Mouse (Mus musculus) forebrain, embryonic 10.5 days (tissue): ENCODE data around the gene Fkbp3. TPM values are rescaled to one million over a fixed set of nuclear protein-coding genes. Genes with fewer than 3 reads are reported as not detected.

Source experiments
- DNase-seq: peaks from one replicate; pipeline ENCODE4 v3.0.0-alpha.2; 2017; ENCODE audit warnings: low spot score; ENCODE audit errors: extremely low spot score
- H3K27ac ChIP-seq: fragments of 300-500 bp; sonication (generic); 2 replicates; pipeline ENCODE4 v1.5.1; 2016; ENCODE audit warnings: mild to moderate bottlenecking
- H3K27me3 ChIP-seq: fragments of 300-500 bp; sonication (generic); 2 replicates; pipeline ENCODE4 v1.6.1; 2016; ENCODE audit warnings: mild to moderate bottlenecking; ENCODE audit not compliant: poor library complexity, severe bottlenecking
- H3K36me3 ChIP-seq: fragments of 300-500 bp; sonication (generic); replicated peaks from 2 replicates; pipeline ENCODE4 v1.6.1; 2016; ENCODE audit warnings: mild to moderate bottlenecking, moderate library complexity
- H3K4me1 ChIP-seq: fragments of 300-500 bp; sonication (generic); 2 replicates; pipeline ENCODE4 v1.6.1; 2016
- H3K4me3 ChIP-seq: fragments of 300-500 bp; sonication (generic); 2 replicates; pipeline ENCODE4 v1.5.1; 2016; ENCODE audit warnings: mild to moderate bottlenecking, moderate library complexity
- H3K9me3 ChIP-seq: fragments of 300-500 bp; sonication (generic); 2 replicates; pipeline ENCODE4 v1.6.1; 2016; ENCODE audit warnings: mild to moderate bottlenecking, moderate library complexity
- whole genome bisulfite sequencing: fragments of 180-500 bp; shearing (Covaris S2); methylation state at CpG from one replicate; pipeline ENCODE4 v1.1.7; 2016; 5-methylcytosine and 5-hydroxymethylcytosine counted together
- polyA plus RNA-seq: library from polyadenylated mRNA; unstranded; fragments of >200 nt; fragmentation: Nextera tagmentation; extraction: Ambion mirVana; gene quantifications from 2 replicates; pipeline ENCODE4 v1.2.1, GENCODE M21; 2016

The Fkbp3 gene
- polyA plus RNA-seq, 1 experiment from 2014 or later, result 764 TPM

- no peak for DNase-seq
- peaks cover 39% of the 10 kb centered on the region for H3K4me1 ChIP-seq
- peaks cover 41% of the 10 kb centered on the region for H3K36me3 ChIP-seq
- H3K27ac ChIP-seq, result peak overlapping the region; percentile 98
- WGBS, result 4% methylated on average over 21 of the region's 21 CpGs
- H3K9me3 ChIP-seq, result no peaks in the 10 kb centered on the region
- no peaks in the 10 kb centered on the region for H3K27me3 ChIP-seq
- H3K4me3 ChIP-seq, result peak overlapping the region; percentile 85
These were observed 746 bp downstream of the Fkbp3 start for GRCm38 (mm10) chr12:65072911-65073610.

- H3K4me1 ChIP-seq, result peaks cover 13% of the 10 kb centered on the region
- H3K36me3 ChIP-seq, result peaks cover 82% of the 10 kb centered on the region
- no peak overlapping the region for H3K27ac ChIP-seq
- no peaks in the 10 kb centered on the region for H3K9me3 ChIP-seq
- no peak overlapping the region for H3K4me3 ChIP-seq
- WGBS, result 92% methylated on average over 4 of the region's 4 CpGs
- DNase-seq, result no peak
- H3K27me3 ChIP-seq, result no peaks in the 10 kb centered on the region
These were observed 5.4 kb downstream of the Fkbp3 start for GRCm38 (mm10) chr12:65068409-65068808.

GRCm38 (mm10) chr12:65066234-65066633 lies 7.6 kb downstream of the Fkbp3 start:
- Histone ChIP-seq H3K36me3 (peaks cover 95% of the 10 kb centered on the region), H3K4me1 (no peaks in the 10 kb centered on the region), H3K9me3 (no peaks in the 10 kb centered on the region), H3K27ac (no peak overlapping the region), H3K27me3 (no peaks in the 10 kb centered on the region), H3K4me3 (no peak overlapping the region)
- DNase-seq, result no peak
- WGBS, result 81% methylated on average over 3 of the region's 3 CpGs

- DNase-seq, result no peak
- Histone ChIP-seq H3K9me3 (no peaks in the 10 kb centered on the region), H3K4me1 (no peaks in the 10 kb centered on the region), H3K27ac (no peak overlapping the region), H3K27me3 (no peaks in the 10 kb centered on the region), H3K4me3 (no peak overlapping the region), H3K36me3 (peaks cover 99% of the 10 kb centered on the region)
- WGBS, result 88% methylated on average over 2 of the region's 2 CpGs
These were observed 8.6 kb downstream of the Fkbp3 start for GRCm38 (mm10) chr12:65065241-65065640.

- DNase-seq, result no peak
- Histone ChIP-seq H3K36me3 (peaks cover 98% of the 10 kb centered on the region), H3K27ac (no peak overlapping the region), H3K27me3 (no peaks in the 10 kb centered on the region), H3K4me3 (no peak overlapping the region), H3K4me1 (no peaks in the 10 kb centered on the region), H3K9me3 (no peaks in the 10 kb centered on the region)
These were observed 12.7 kb downstream of the Fkbp3 start for GRCm38 (mm10) chr12:65061082-65061481.

GRCm38 (mm10) chr12:65058203-65058602 lies 15.6 kb downstream of the Fkbp3 start:
- H3K27me3 ChIP-seq, result no peaks in the 10 kb centered on the region
- no peak for DNase-seq
- H3K4me3 ChIP-seq, result no peak overlapping the region
- H3K36me3 ChIP-seq, result peaks cover 96% of the 10 kb centered on the region
- WGBS, result 84% methylated on average over 2 of the region's 2 CpGs
- no peaks in the 10 kb centered on the region for H3K4me1 ChIP-seq
- H3K27ac ChIP-seq, result no peak overlapping the region
- no peaks in the 10 kb centered on the region for H3K9me3 ChIP-seq

- no peaks in the 10 kb centered on the region for H3K27me3 ChIP-seq
- H3K27ac ChIP-seq, result no peak overlapping the region
- no peak for DNase-seq
- H3K4me3 ChIP-seq, result no peak overlapping the region
- H3K9me3 ChIP-seq, result no peaks in the 10 kb centered on the region
- peaks cover 85% of the 10 kb centered on the region for H3K36me3 ChIP-seq
- H3K4me1 ChIP-seq, result no peaks in the 10 kb centered on the region
These were observed 25.0 kb downstream of the Fkbp3 start for GRCm38 (mm10) chr12:65048799-65049198.

- 71% methylated on average over 4 of the region's 4 CpGs for whole genome bisulfite sequencing
- Histone ChIP-seq H3K27me3 (no peaks in the 10 kb centered on the region), H3K27ac (no peak overlapping the region), H3K9me3 (no peaks in the 10 kb centered on the region), H3K4me3 (peak overlapping the region; percentile 91), H3K4me1 (peaks cover 22% of the 10 kb centered on the region), H3K36me3 (peaks cover 29% of the 10 kb centered on the region)
- no peak for DNase-seq
These were observed 36.3 kb downstream of the Fkbp3 start for GRCm38 (mm10) chr12:65037546-65037937.

- DNase-seq, result no peak
- H3K27ac ChIP-seq, result peak overlapping the region; percentile 96
- no peaks in the 10 kb centered on the region for H3K27me3 ChIP-seq
- peak overlapping the region; percentile 91 for H3K4me3 ChIP-seq
- peaks cover 23% of the 10 kb centered on the region for H3K36me3 ChIP-seq
- no peaks in the 10 kb centered on the region for H3K9me3 ChIP-seq
- WGBS, result 26% methylated on average over 18 of the region's 18 CpGs
- H3K4me1 ChIP-seq, result peaks cover 22% of the 10 kb centered on the region
These were observed 36.8 kb downstream of the Fkbp3 start for GRCm38 (mm10) chr12:65036892-65037545.

- H3K27ac ChIP-seq, result peak within 1 kb of the TSS; percentile 96
- no peaks in the 10 kb centered on the region for H3K27me3 ChIP-seq
- under 1% methylated on average over 65 of the region's 65 CpGs for WGBS
- DNase-seq, result peak; percentile 85
- H3K4me1 ChIP-seq, result peaks cover 22% of the 10 kb centered on the region
- no peaks in the 10 kb centered on the region for H3K9me3 ChIP-seq
- H3K36me3 ChIP-seq, result peaks cover 17% of the 10 kb centered on the region
- peak within 1 kb of the TSS; percentile 91 for H3K4me3 ChIP-seq
These were observed 37.5 kb downstream of the Fkbp3 start, which contains the start of gene Prpf39 for GRCm38 (mm10) chr12:65036190-65036870. TSS of gene Prpf39 (plus strand) at chr12:65036333.

- no peaks in the 10 kb centered on the region for H3K27me3 ChIP-seq
- H3K4me3 ChIP-seq, result peak overlapping the region; percentile 91
- no peaks in the 10 kb centered on the region for H3K9me3 ChIP-seq
- no peak for DNase-seq
- peaks cover 22% of the 10 kb centered on the region for H3K4me1 ChIP-seq
- WGBS, result 51% methylated on average over 8 of the region's 8 CpGs
- H3K36me3 ChIP-seq, result peaks cover 14% of the 10 kb centered on the region
- H3K27ac ChIP-seq, result peak overlapping the region; percentile 96
These were observed 38.0 kb downstream of the Fkbp3 start for GRCm38 (mm10) chr12:65035839-65036189.

- WGBS, result 97% methylated on average over 6 of the region's 6 CpGs
- Histone ChIP-seq H3K27me3 (no peaks in the 10 kb centered on the region), H3K4me1 (no peaks in the 10 kb centered on the region), H3K27ac (no peak overlapping the region), H3K4me3 (no peak overlapping the region), H3K36me3 (peaks cover 45% of the 10 kb centered on the region), H3K9me3 (no peaks in the 10 kb centered on the region)
- no peak for DNase-seq
These were observed 51.0 kb downstream of the Fkbp3 start for GRCm38 (mm10) chr12:65022842-65023241.
